Mouse (Mus musculus) heart, embryonic 13.5 days (tissue): ENCODE results near the gene 4931429L15Rik. TPM values are rescaled to one million over a fixed set of nuclear protein-coding genes. Genes with fewer than 3 reads are reported as not detected.
"Not testable (repeated sequence)": the region's sequence is repeated elsewhere in the genome, so short reads cannot be mapped to it uniquely, and the experiment has no call there.

ENCODE experiments used
- ATAC-seq: fragments of 200-750 bp; cut with Nextera tagmentation; 2 replicates; pipeline ENCODE4 v1.8.0; 2017; ENCODE audit warnings: moderate TSS enrichment; ENCODE audit not compliant: insufficient number of reproducible peaks, low FRiP score, low TSS enrichment; ENCODE audit errors: extremely low read depth
- H3K27ac ChIP-seq: fragments of 300-500 bp; sonication (generic); replicated peaks from 2 replicates; pipeline ENCODE4 v1.5.1; 2015; ENCODE audit warnings: moderate library complexity, mild to moderate bottlenecking, inconsistent platforms
- H3K27me3 ChIP-seq: fragments of 300-500 bp; sonication (generic); replicated peaks from 2 replicates; pipeline ENCODE4 v1.6.1; 2015; ENCODE audit warnings: mild to moderate bottlenecking, inconsistent platforms
- H3K36me3 ChIP-seq: fragments of 300-500 bp; sonication (generic); 2 replicates; pipeline ENCODE4 v1.6.1; 2015; ENCODE audit warnings: mild to moderate bottlenecking, inconsistent platforms
- H3K4me1 ChIP-seq: fragments of 300-500 bp; sonication (generic); 2 replicates; pipeline ENCODE4 v1.6.1; 2015; ENCODE audit warnings: inconsistent platforms
- H3K4me2 ChIP-seq: fragments of 300-500 bp; sonication (generic); 2 replicates; pipeline ENCODE4 v1.6.1; 2015; ENCODE audit warnings: inconsistent platforms, mild to moderate bottlenecking, moderate library complexity
- H3K4me3 ChIP-seq: fragments of 300-500 bp; sonication (generic); 2 replicates; pipeline ENCODE4 v1.5.1; 2015; ENCODE audit warnings: moderate library complexity, mild to moderate bottlenecking, inconsistent platforms
- H3K9ac ChIP-seq: fragments of 300-500 bp; sonication (generic); 2 replicates; pipeline ENCODE4 v1.6.1; 2015; ENCODE audit warnings: inconsistent platforms, mild to moderate bottlenecking, moderate library complexity
- H3K9me3 ChIP-seq: fragments of 300-500 bp; sonication (generic); 2 replicates; pipeline ENCODE4 v1.6.1; 2016; ENCODE audit warnings: inconsistent platforms
- WGBS: fragments of 180-500 bp; shearing (Covaris S2); methylation state at CpG from one replicate; pipeline ENCODE4 v1.1.7; 2015; ENCODE audit warnings: mixed read lengths; 5-methylcytosine and 5-hydroxymethylcytosine counted together
- polyA plus RNA-seq: library from polyadenylated mRNA; unstranded; fragments of >200 nt; fragmentation: Nextera tagmentation; extraction: Ambion mirVana; gene quantifications from 2 replicates; pipeline ENCODE4 v1.2.1, GENCODE M21; 2015

Gene 4931429L15Rik
- polyA plus RNA-seq = not detected in 2 replicates

GRCm38 (mm10) chr9:46319886-46320285 lies at the start of gene 4931429L15Rik:
Gene 4931429L15Rik, minus strand, starts transcription at chr9:46319986.
- H3K36me3 ChIP-seq, H3K9me3 ChIP-seq, H3K4me2 ChIP-seq, H3K4me3 ChIP-seq, H3K9ac ChIP-seq, ATAC-seq, H3K27ac ChIP-seq, H3K4me1 ChIP-seq: not testable (repeated sequence)
- H3K27me3 ChIP-seq = peaks cover 16% of the 10 kb centered on the region
- WGBS = 77% methylated on average over 6 of the region's 6 CpGs

- H3K9me3 ChIP-seq = 0 out of 2 replicates have a peak, but pooled peaks cover 4% of the 10 kb centered on the region
- no peak overlapping the region for H3K27ac ChIP-seq
- H3K36me3 ChIP-seq = no peaks in the 10 kb centered on the region
- no peak overlapping the region for H3K4me3 ChIP-seq
- ATAC-seq = no peak
- H3K27me3 ChIP-seq = no peaks in the 10 kb centered on the region
- H3K4me1 ChIP-seq = peaks cover 3% of the 10 kb centered on the region
- H3K4me2 ChIP-seq = no peak overlapping the region
- 28% methylated on average over 2 of the region's 2 CpGs for WGBS
- no peak overlapping the region for H3K9ac ChIP-seq
Measured at GRCm38 (mm10) chr9:46362459-46362858, 42.7 kb upstream of the 4931429L15Rik start.

- Histone ChIP-seq H3K9ac (no peak overlapping the region), H3K27ac (no peak overlapping the region), H3K4me2 (no peak overlapping the region), H3K27me3 (no peaks in the 10 kb centered on the region), H3K4me3 (no peak overlapping the region), H3K4me1 (peaks cover 3% of the 10 kb centered on the region), H3K36me3 (no peaks in the 10 kb centered on the region), H3K9me3 (0 out of 2 replicates have a peak, but pooled peaks cover 4% of the 10 kb centered on the region)
- ATAC-seq = no peak
- 68% methylated on average over 11 of the region's 11 CpGs for WGBS
Measured at GRCm38 (mm10) chr9:46361461-46362111, 41.8 kb upstream of the 4931429L15Rik start.

DNA sequence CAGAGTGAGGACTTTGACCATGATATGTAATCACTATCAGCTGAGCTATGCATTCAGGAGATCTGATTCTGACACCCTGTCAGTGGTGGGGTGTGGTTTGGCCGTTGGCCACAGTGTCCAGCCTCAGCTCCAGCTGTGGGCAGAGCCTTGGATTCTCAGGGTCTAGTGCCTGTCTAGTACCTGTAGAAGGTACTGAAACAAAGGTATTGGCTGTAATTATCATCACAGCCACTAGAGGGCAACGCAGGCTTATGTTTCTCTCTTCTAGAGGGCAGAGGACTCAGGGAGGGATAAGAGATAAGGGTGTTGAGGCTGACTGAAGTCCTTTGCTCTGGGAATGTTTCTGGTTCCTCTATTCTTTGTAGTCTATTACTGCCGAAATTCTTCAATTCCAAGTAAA lies 34.2 kb upstream of the 4931429L15Rik start:
- ATAC-seq = no peak; the same call in 1 of the 2 replicates
- Histone ChIP-seq H3K27me3 (peaks cover 45% of the 10 kb centered on the region), H3K36me3 (no peaks in the 10 kb centered on the region), H3K27ac (no peak overlapping the region), H3K9me3 (no peaks in the 10 kb centered on the region), H3K4me2 (no peak overlapping the region), H3K4me3 (no peak overlapping the region), H3K9ac (no peak overlapping the region), H3K4me1 (peaks cover 5% of the 10 kb centered on the region)
- 3% methylated on average over 3 of the region's 3 CpGs for WGBS

- H3K27ac ChIP-seq = no peak overlapping the region
- 17% methylated on average over 5 of the region's 5 CpGs for WGBS
Measured at GRCm38 (mm10) chr9:46353330-46353724, 33.5 kb upstream of the 4931429L15Rik start.

DNA sequence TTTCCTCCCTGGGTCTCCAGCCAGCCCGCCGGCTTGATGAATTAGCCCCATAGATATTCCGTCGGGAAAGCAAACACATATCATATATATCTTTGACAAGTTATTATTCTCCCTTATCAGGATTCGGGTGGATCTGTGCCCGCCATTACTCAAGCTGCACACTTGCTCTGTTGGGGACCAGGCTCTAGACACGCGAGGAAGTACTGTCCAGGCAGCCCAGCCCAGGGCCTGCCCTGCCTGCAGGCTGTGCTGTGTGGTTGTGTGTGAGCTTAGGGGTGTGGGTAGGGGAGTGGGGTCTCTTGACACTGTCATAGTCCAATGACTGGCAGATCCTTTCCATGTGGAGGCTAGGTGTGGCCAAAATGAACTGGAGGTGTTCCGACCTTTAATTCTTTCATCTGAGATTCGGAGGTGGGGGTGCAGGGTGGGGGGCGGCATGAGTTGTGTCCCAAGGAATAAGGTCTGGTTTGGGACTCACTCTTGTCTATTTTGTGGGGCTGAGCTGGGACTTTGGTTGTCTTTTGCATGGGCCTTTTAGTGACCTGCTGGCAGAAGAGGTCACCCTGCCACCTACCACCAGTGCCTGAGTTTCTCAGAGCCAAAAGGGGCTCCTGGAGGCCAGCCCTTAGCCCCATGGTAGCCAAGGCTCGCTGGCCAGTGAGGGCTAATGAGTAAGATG lies 33.0 kb upstream of the 4931429L15Rik start:
- WGBS = 42% methylated on average over 12 of the region's 12 CpGs
- Histone ChIP-seq H3K27me3 (peaks cover 45% of the 10 kb centered on the region), H3K4me3 (no peak overlapping the region), H3K4me1 (peaks cover 5% of the 10 kb centered on the region), H3K9ac (no peak overlapping the region), H3K9me3 (no peaks in the 10 kb centered on the region), H3K36me3 (no peaks in the 10 kb centered on the region), H3K27ac (no peak overlapping the region), H3K4me2 (0 out of 2 replicates have a peak overlapping the region, but pooled peaks have one; percentile 0)
- no peak for ATAC-seq

More at GRCm38 (mm10) chr9:46353330-46353724, 33.5 kb upstream of the 4931429L15Rik start:
- H3K9me3 ChIP-seq = no peaks in the 10 kb centered on the region
- peaks cover 5% of the 10 kb centered on the region for H3K4me1 ChIP-seq
- 0 out of 2 replicates have a peak overlapping the region, but pooled peaks have one; percentile 14 for H3K9ac ChIP-seq
- H3K4me2 ChIP-seq = no peak overlapping the region
- H3K4me3 ChIP-seq = no peak overlapping the region
- H3K27me3 ChIP-seq = peaks cover 45% of the 10 kb centered on the region
- no peaks in the 10 kb centered on the region for H3K36me3 ChIP-seq
- no peak for ATAC-seq

GRCm38 (mm10) chr9:46350451-46350981 lies 30.7 kb upstream of the 4931429L15Rik start:
- no peak overlapping the region for H3K4me2 ChIP-seq
- no peak overlapping the region for H3K4me3 ChIP-seq
- 29% methylated on average over 9 of the region's 9 CpGs for WGBS
- H3K9ac ChIP-seq = no peak overlapping the region
- no peaks in the 10 kb centered on the region for H3K36me3 ChIP-seq
- H3K4me1 ChIP-seq = peaks cover 5% of the 10 kb centered on the region
- H3K27ac ChIP-seq = no peak overlapping the region
- no peaks in the 10 kb centered on the region for H3K9me3 ChIP-seq
- ATAC-seq = no peak; the same call in 1 of the 2 replicates
- H3K27me3 ChIP-seq = peaks cover 48% of the 10 kb centered on the region

GRCm38 (mm10) chr9:46345887-46346665 lies 26.3 kb upstream of the 4931429L15Rik start:
- no peaks in the 10 kb centered on the region for H3K36me3 ChIP-seq
- H3K27ac ChIP-seq = no peak overlapping the region
- 57% methylated on average over 4 of the region's 4 CpGs for WGBS
- peaks cover 24% of the 10 kb centered on the region for H3K27me3 ChIP-seq
- H3K4me2 ChIP-seq = no peak overlapping the region
- no peak for ATAC-seq
- H3K9ac ChIP-seq = no peak overlapping the region
- H3K9me3 ChIP-seq = no peaks in the 10 kb centered on the region
- H3K4me3 ChIP-seq = no peak overlapping the region
- peaks cover 5% of the 10 kb centered on the region for H3K4me1 ChIP-seq

DNA sequence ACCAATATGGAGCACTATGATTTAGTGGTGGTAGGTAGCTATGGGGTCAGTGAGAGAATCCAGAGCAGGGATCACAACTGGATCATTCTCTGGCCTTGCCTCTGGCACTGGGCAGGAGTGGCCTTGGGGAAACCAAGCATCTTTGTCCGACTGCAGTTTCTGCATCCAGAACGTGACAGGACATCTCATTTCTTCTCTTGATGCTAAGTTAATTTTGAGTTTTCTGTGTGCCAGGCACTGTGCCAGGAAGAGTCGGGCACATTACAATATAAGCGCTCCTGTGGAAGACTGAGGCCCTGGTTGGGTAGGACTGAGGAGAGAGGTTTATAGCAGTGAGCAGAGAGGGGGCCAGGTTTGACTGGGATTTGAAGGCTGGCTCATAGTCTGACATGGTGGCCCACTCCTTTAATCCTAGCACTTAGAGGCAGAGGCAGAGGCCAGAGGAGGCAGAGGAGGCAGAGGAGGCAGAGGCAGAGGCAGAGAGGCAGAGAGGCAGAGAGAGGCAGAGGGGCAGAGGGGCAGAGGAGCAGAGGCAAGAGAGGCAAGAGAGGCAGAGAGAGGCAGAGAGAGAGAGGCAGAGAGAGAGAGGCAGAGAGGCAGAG lies 19.4 kb upstream of the 4931429L15Rik start:
- ATAC-seq = no peak
- WGBS = 82% methylated on average over 4 of the region's 4 CpGs
- no peak overlapping the region for H3K4me3 ChIP-seq

GRCm38 (mm10) chr9:46338384-46338783 lies 18.6 kb upstream of the 4931429L15Rik start:
- Histone ChIP-seq H3K27ac (no peak overlapping the region), H3K9ac (no peak overlapping the region), H3K36me3 (no peaks in the 10 kb centered on the region), H3K27me3 (peaks cover 34% of the 10 kb centered on the region), H3K9me3 (no peaks in the 10 kb centered on the region), H3K4me2 (no peak overlapping the region), H3K4me1 (peaks cover 4% of the 10 kb centered on the region; the same call in 1 of the 2 replicates), H3K4me3 (no peak overlapping the region)
- ATAC-seq = no peak
- WGBS = 42% methylated on average over 4 of the region's 4 CpGs

More for the DNA sequence above, 19.4 kb upstream of the 4931429L15Rik start:
- Histone ChIP-seq H3K27ac (no peak overlapping the region), H3K9ac (no peak overlapping the region), H3K4me2 (no peak overlapping the region), H3K36me3 (no peaks in the 10 kb centered on the region), H3K27me3 (peaks cover 30% of the 10 kb centered on the region), H3K9me3 (no peaks in the 10 kb centered on the region), H3K4me1 (peaks cover 4% of the 10 kb centered on the region; the same call in 1 of the 2 replicates)
